26 mouse cellular contexts compared by ENCODE assay signal in genomic region chr8:84718476-84718875, GRCm38 (mm10). TPM values are rescaled to one million over a fixed set of nuclear protein-coding genes. Genes with fewer than 3 reads are reported as not detected.
DNase-seq lines count a peak whose midpoint lies in the region; ATAC-seq and TF ChIP-seq lines count a peak whose summit lies in the region.
"Had no signal": no experiment of that assay in that cellular context is flagged by ENCODE, and none has a peak within 500 bp of the region (broad histone marks: within the 10 kb centered on the region; RNA-seq: fewer than 3 reads in every experiment).

No protein-coding gene starts in this region.

- H3K27ac ChIP-seq in forebrain, embryonic 15.5 days (replicated peaks) = peak overlapping the region; percentile 32
- no peak overlapping the region for H3K27ac ChIP-seq in forebrain, embryonic 10.5 days
- 0 out of 2 replicates have a peak overlapping the region, but pooled peaks have one; percentile 34 for H3K27ac ChIP-seq in liver, embryonic 12.5 days
- H3K27ac ChIP-seq in liver, postnatal 0 days (ENCODE audit: low read depth) = no peak overlapping the region
- 0 out of 2 replicates have a peak overlapping the region, but pooled peaks have one; percentile 8 for H3K27ac ChIP-seq in stomach, postnatal 0 days (replicated peaks)
- no peak overlapping the region for H3K27ac ChIP-seq in midbrain, embryonic 14.5 days (replicated peaks; ENCODE audit: low read depth, low read length)
- H3K27ac ChIP-seq: embryonic facial prominence, embryonic 12.5 days; hindbrain, embryonic 13.5 days; macrophage; midbrain, embryonic 13.5 days; neural tube, embryonic 15.5 days had no signal

- no peaks in the 10 kb centered on the region for H3K27me3 ChIP-seq in forebrain, embryonic 15.5 days
- peaks cover 100% of the 10 kb centered on the region for H3K27me3 ChIP-seq in forebrain, embryonic 10.5 days (ENCODE audit: poor library complexity, severe bottlenecking)
- H3K27me3 ChIP-seq in liver, embryonic 12.5 days (replicated peaks) = peaks cover 57% of the 10 kb centered on the region
- no peaks in the 10 kb centered on the region for H3K27me3 ChIP-seq in liver, postnatal 0 days (ENCODE audit: insufficient read depth, low read length)
- H3K27me3 ChIP-seq in stomach, postnatal 0 days (ENCODE audit: control insufficient read depth, insufficient read depth, low read length) = no peaks in the 10 kb centered on the region
- H3K27me3 ChIP-seq in midbrain, embryonic 14.5 days (ENCODE audit: control insufficient read depth, insufficient read depth, low read length) = peaks cover 14% of the 10 kb centered on the region; the same call in 1 of the 2 replicates
- H3K27me3 ChIP-seq: Patski had no signal

- peaks cover 54% of the 10 kb centered on the region for H3K4me1 ChIP-seq in forebrain, embryonic 15.5 days
- peaks cover 57% of the 10 kb centered on the region for H3K4me1 ChIP-seq in forebrain, embryonic 10.5 days
- peaks cover 48% of the 10 kb centered on the region for H3K4me1 ChIP-seq in liver, embryonic 12.5 days
- H3K4me1 ChIP-seq in liver, postnatal 0 days (ENCODE audit: insufficient read depth) = peaks cover 33% of the 10 kb centered on the region
- H3K4me1 ChIP-seq in stomach, postnatal 0 days (replicated peaks; ENCODE audit: control insufficient read depth, insufficient read depth) = peaks cover 15% of the 10 kb centered on the region
- peaks cover 29% of the 10 kb centered on the region for H3K4me1 ChIP-seq in midbrain, embryonic 14.5 days (ENCODE audit: control insufficient read depth, insufficient read depth, low read length)

- H3K9ac ChIP-seq in forebrain, embryonic 15.5 days (replicated peaks) = no peak overlapping the region
- no peak overlapping the region for H3K9ac ChIP-seq in liver, embryonic 12.5 days
- H3K9ac ChIP-seq in liver, postnatal 0 days (replicated peaks) = no peak overlapping the region
- H3K9ac ChIP-seq in stomach, postnatal 0 days (ENCODE audit: low read length) = no peak overlapping the region
- H3K9ac ChIP-seq in midbrain, embryonic 14.5 days (replicated peaks; ENCODE audit: low read length) = no peak overlapping the region
- H3K9ac ChIP-seq: embryonic facial prominence, embryonic 12.5 days; hindbrain, embryonic 13.5 days; liver, embryonic 13.5 days; midbrain, embryonic 13.5 days; neural tube, embryonic 15.5 days had no signal

- no peak for ATAC-seq in forebrain, embryonic 15.5 days (replicated peaks)
- no peak for ATAC-seq in liver, embryonic 12.5 days
- no peak for ATAC-seq in liver, postnatal 0 days
- no peak for ATAC-seq in stomach, postnatal 0 days (ENCODE audit: low FRiP score, low TSS enrichment)
- no peak for ATAC-seq in midbrain, embryonic 14.5 days (ENCODE audit: low FRiP score, low TSS enrichment)
- ATAC-seq: intestine, postnatal 0 days; midbrain, embryonic 13.5 days; Patski had no signal

- no peak overlapping the region for H3K4me2 ChIP-seq in forebrain, embryonic 15.5 days (replicated peaks)
- H3K4me2 ChIP-seq in liver, embryonic 12.5 days = no peak overlapping the region
- H3K4me2 ChIP-seq in liver, postnatal 0 days (ENCODE audit: low read depth, low read length) = no peak overlapping the region
- no peak overlapping the region for H3K4me2 ChIP-seq in stomach, postnatal 0 days (replicated peaks; ENCODE audit: low read depth)
- H3K4me2 ChIP-seq in midbrain, embryonic 14.5 days (ENCODE audit: low read length) = no peak overlapping the region
- H3K4me2 ChIP-seq: embryonic facial prominence, embryonic 12.5 days; hindbrain, embryonic 13.5 days; liver, embryonic 13.5 days; midbrain, embryonic 13.5 days; neural tube, embryonic 15.5 days had no signal

- no peak for DNase-seq in forebrain, embryonic 10.5 days (ENCODE audit: extremely low spot score, low spot score)
- DNase-seq in heart, adult 11 months = peak; percentile 95
- DNase-seq in heart, adult 18-20 months = no peak
- no peak for DNase-seq in liver, postnatal 0 days
- DNase-seq in stomach, postnatal 0 days (ENCODE audit: low spot score) = no peak
- DNase-seq in midbrain, embryonic 14.5 days = no peak
- DNase-seq: adrenal gland, postnatal 10 days; cerebellum, adult 9-10 months; embryo, embryonic 11 days; kidney, postnatal 14 days; left cerebral cortex, postnatal 4 days; liver, embryonic 13.5 days; lung, adult 2 months; right cerebral cortex, postnatal 25 days; thymus, adult 2 months; thymus, postnatal 36 days had no signal

- 84% methylated on average over 5 of the region's 5 CpGs for WGBS in forebrain, embryonic 15.5 days
- WGBS in forebrain, embryonic 10.5 days = 82% methylated on average over 5 of the region's 5 CpGs
- 72% methylated on average over 5 of the region's 5 CpGs for WGBS in liver, embryonic 12.5 days (ENCODE audit: insufficient replicate concordance)
- 71% methylated on average over 5 of the region's 5 CpGs for WGBS in liver, postnatal 0 days (ENCODE audit: insufficient replicate concordance)
- WGBS in stomach, postnatal 0 days = 81% methylated on average over 5 of the region's 5 CpGs
- WGBS in midbrain, embryonic 14.5 days = 75% methylated on average over 5 of the region's 5 CpGs

- no peak for TF ChIP-seq CTCF in liver, postnatal 0 days (IDR thresholded peaks at IDR 0.05; ENCODE audit: low read depth)
- TF ChIP-seq CTCF in stomach, postnatal 0 days (IDR thresholded peaks at IDR 0.05; ENCODE audit: low read depth) = no peak

- TF ChIP-seq EP300 in liver, postnatal 0 days (IDR thresholded peaks at IDR 0.05; ENCODE audit: low read depth) = no peak
- no peak for TF ChIP-seq EP300 in stomach, postnatal 0 days (optimal IDR thresholded peaks at IDR 0.05)

- peaks cover 26% of the 10 kb centered on the region for H3K36me3 ChIP-seq in forebrain, embryonic 15.5 days
- H3K36me3 ChIP-seq in forebrain, embryonic 10.5 days (replicated peaks) = no peaks in the 10 kb centered on the region; the same call in 1 of the 2 replicates
- H3K36me3 ChIP-seq in liver, embryonic 12.5 days = 0 out of 2 replicates have a peak, but pooled peaks cover 7% of the 10 kb centered on the region
- H3K36me3 ChIP-seq in liver, postnatal 0 days (replicated peaks; ENCODE audit: insufficient read depth, low read length) = no peaks in the 10 kb centered on the region; the same call in 1 of the 2 replicates
- H3K36me3 ChIP-seq in stomach, postnatal 0 days (ENCODE audit: control insufficient read depth, insufficient read depth, low read length) = peaks cover 34% of the 10 kb centered on the region
- no peaks in the 10 kb centered on the region for H3K36me3 ChIP-seq in midbrain, embryonic 14.5 days (ENCODE audit: control insufficient read depth, insufficient read depth, low read length)
- H3K36me3 ChIP-seq: neural tube, embryonic 15.5 days had no signal

- H3K4me3 ChIP-seq in forebrain, embryonic 15.5 days = no peak overlapping the region
- H3K4me3 ChIP-seq in forebrain, embryonic 10.5 days = no peak overlapping the region
- no peak overlapping the region for H3K4me3 ChIP-seq in liver, embryonic 12.5 days
- no peak overlapping the region for H3K4me3 ChIP-seq in liver, postnatal 0 days (ENCODE audit: low read depth, low read length)
- H3K4me3 ChIP-seq in stomach, postnatal 0 days (ENCODE audit: low read depth, low read length) = no peak overlapping the region
- H3K4me3 ChIP-seq in midbrain, embryonic 14.5 days (replicated peaks; ENCODE audit: low read depth, low read length) = no peak overlapping the region
- H3K4me3 ChIP-seq: embryonic facial prominence, embryonic 12.5 days; hindbrain, embryonic 13.5 days; liver, embryonic 13.5 days; midbrain, embryonic 13.5 days; neural tube, embryonic 15.5 days had no signal

- no peaks in the 10 kb centered on the region for H3K9me3 ChIP-seq in forebrain, embryonic 15.5 days
- H3K9me3 ChIP-seq in forebrain, embryonic 10.5 days = no peaks in the 10 kb centered on the region
- no peaks in the 10 kb centered on the region for H3K9me3 ChIP-seq in liver, embryonic 12.5 days (replicated peaks)
- no peaks in the 10 kb centered on the region for H3K9me3 ChIP-seq in liver, postnatal 0 days (ENCODE audit: low read length)
- no peaks in the 10 kb centered on the region for H3K9me3 ChIP-seq in stomach, postnatal 0 days (ENCODE audit: control insufficient read depth, low read length)
- H3K9me3 ChIP-seq in midbrain, embryonic 14.5 days (ENCODE audit: control insufficient read depth, low read length) = no peaks in the 10 kb centered on the region
- H3K9me3 ChIP-seq: embryonic facial prominence, embryonic 12.5 days; hindbrain, embryonic 13.5 days; liver, embryonic 13.5 days; midbrain, embryonic 13.5 days; neural tube, embryonic 15.5 days had no signal

RNA-seq across cellular contexts. Expression of gene G430095P16Rik, which starts 4.3 kb away (rescaled TPM):
- polyA plus RNA-seq in forebrain, embryonic 15.5 days (2015; fragmentation: Nextera tagmentation; extraction: Ambion mirVana) = 2.7 TPM in 2 replicates
- polyA plus RNA-seq in forebrain, embryonic 10.5 days (2016; fragmentation: Nextera tagmentation; extraction: Ambion mirVana) = 1.3 and 2.1 TPM in 2 replicates
- total RNA-seq in heart, adult 18-20 months (2021) = under 1 TPM; 0.40 to 0.69 TPM
- polyA plus RNA-seq in liver, embryonic 12.5 days (2016; fragmentation: Nextera tagmentation; extraction: Ambion mirVana) = 11.0 and 12.0 TPM in 2 replicates
- 4.8 and 6.3 TPM in 2 replicates for polyA plus RNA-seq in liver, postnatal 0 days (2015; fragmentation: Nextera tagmentation; extraction: Ambion mirVana)
- 1.7 and 2.0 TPM in 2 replicates for polyA plus RNA-seq in stomach, postnatal 0 days (2015; fragmentation: Nextera tagmentation; extraction: Ambion mirVana)
- 0.67 and 0.91 TPM in 2 replicates for polyA plus RNA-seq in midbrain, embryonic 14.5 days (2014; fragmentation: Nextera tagmentation; extraction: Ambion mirVana)
- total RNA-seq: layer of hippocampus, postnatal 14 days; left cerebral cortex, postnatal 4 days had no signal
- polyA plus RNA-seq: macrophage had no signal

RNA-seq across cellular contexts. Expression of gene Lyl1, which starts 17.2 kb away (rescaled TPM):
- polyA plus RNA-seq in forebrain, embryonic 15.5 days (2015; fragmentation: Nextera tagmentation; extraction: Ambion mirVana) = 2.1 and 2.5 TPM in 2 replicates
- polyA plus RNA-seq in forebrain, embryonic 10.5 days (2016; fragmentation: Nextera tagmentation; extraction: Ambion mirVana) = 4.9 and 5.8 TPM in 2 replicates
- total RNA-seq in heart, adult 18-20 months (2021) = 1 to 10 TPM; 3.1 to 4.4 TPM
- polyA plus RNA-seq in liver, embryonic 12.5 days (2016; fragmentation: Nextera tagmentation; extraction: Ambion mirVana) = 82.3 and 83.1 TPM in 2 replicates
- polyA plus RNA-seq in liver, postnatal 0 days (2015; fragmentation: Nextera tagmentation; extraction: Ambion mirVana) = 24.6 and 25.7 TPM in 2 replicates
- 4.0 and 4.3 TPM in 2 replicates for polyA plus RNA-seq in stomach, postnatal 0 days (2015; fragmentation: Nextera tagmentation; extraction: Ambion mirVana)
- 1.5 and 3.8 TPM in 2 replicates for polyA plus RNA-seq in midbrain, embryonic 14.5 days (2014; fragmentation: Nextera tagmentation; extraction: Ambion mirVana)

RNA-seq across cellular contexts. Expression of gene Nacc1, which starts 30.8 kb away (rescaled TPM):
- polyA plus RNA-seq in forebrain, embryonic 15.5 days (2015; fragmentation: Nextera tagmentation; extraction: Ambion mirVana) = 15.5 and 16.4 TPM in 2 replicates
- 31.3 and 31.5 TPM in 2 replicates for polyA plus RNA-seq in forebrain, embryonic 10.5 days (2016; fragmentation: Nextera tagmentation; extraction: Ambion mirVana)
- total RNA-seq in heart, adult 18-20 months (2021) = 10 to 100 TPM; 31.4 to 32.7 TPM
- polyA plus RNA-seq in liver, embryonic 12.5 days (2016; fragmentation: Nextera tagmentation; extraction: Ambion mirVana) = 12.5 and 12.9 TPM in 2 replicates
- 3.3 and 3.6 TPM in 2 replicates for polyA plus RNA-seq in liver, postnatal 0 days (2015; fragmentation: Nextera tagmentation; extraction: Ambion mirVana)
- polyA plus RNA-seq in stomach, postnatal 0 days (2015; fragmentation: Nextera tagmentation; extraction: Ambion mirVana) = 6.8 and 8.3 TPM in 2 replicates
- 19.1 and 20.2 TPM in 2 replicates for polyA plus RNA-seq in midbrain, embryonic 14.5 days (2014; fragmentation: Nextera tagmentation; extraction: Ambion mirVana)

RNA-seq across cellular contexts. Expression of gene Trmt1, which starts 32.4 kb away (rescaled TPM):
- polyA plus RNA-seq in forebrain, embryonic 15.5 days (2015; fragmentation: Nextera tagmentation; extraction: Ambion mirVana) = 62.4 and 64.0 TPM in 2 replicates
- 68.8 and 69.3 TPM in 2 replicates for polyA plus RNA-seq in forebrain, embryonic 10.5 days (2016; fragmentation: Nextera tagmentation; extraction: Ambion mirVana)
- total RNA-seq in heart, adult 18-20 months (2021) = 10 to 100 TPM; 34.2 to 45.1 TPM
- polyA plus RNA-seq in liver, embryonic 12.5 days (2016; fragmentation: Nextera tagmentation; extraction: Ambion mirVana) = 57.3 and 62.0 TPM in 2 replicates
- 21.3 TPM in 2 replicates for polyA plus RNA-seq in liver, postnatal 0 days (2015; fragmentation: Nextera tagmentation; extraction: Ambion mirVana)
- polyA plus RNA-seq in stomach, postnatal 0 days (2015; fragmentation: Nextera tagmentation; extraction: Ambion mirVana) = 45.1 and 49.9 TPM in 2 replicates
- 56.9 and 59.6 TPM in 2 replicates for polyA plus RNA-seq in midbrain, embryonic 14.5 days (2014; fragmentation: Nextera tagmentation; extraction: Ambion mirVana)

RNA-seq across cellular contexts. Expression of gene Ier2, which starts 55.8 kb away (rescaled TPM):
- polyA plus RNA-seq in forebrain, embryonic 15.5 days (2015; fragmentation: Nextera tagmentation; extraction: Ambion mirVana) = 26.0 and 33.4 TPM in 2 replicates
- polyA plus RNA-seq in forebrain, embryonic 10.5 days (2016; fragmentation: Nextera tagmentation; extraction: Ambion mirVana) = 91.4 and 96.9 TPM in 2 replicates
- total RNA-seq in heart, adult 18-20 months (2021) = 10 to 100 TPM; 11.2 to 13.4 TPM
- polyA plus RNA-seq in liver, embryonic 12.5 days (2016; fragmentation: Nextera tagmentation; extraction: Ambion mirVana) = 36.4 and 37.4 TPM in 2 replicates
- polyA plus RNA-seq in liver, postnatal 0 days (2015; fragmentation: Nextera tagmentation; extraction: Ambion mirVana) = 32.3 and 32.9 TPM in 2 replicates
- 82.8 and 86.6 TPM in 2 replicates for polyA plus RNA-seq in stomach, postnatal 0 days (2015; fragmentation: Nextera tagmentation; extraction: Ambion mirVana)
- 15.5 and 16.0 TPM in 2 replicates for polyA plus RNA-seq in midbrain, embryonic 14.5 days (2014; fragmentation: Nextera tagmentation; extraction: Ambion mirVana)

Comparison
In these comparisons a context has a peak if more than half of its experiments do, and no peak if none do; other contexts are left out.
1. H3K27ac ChIP-seq: peak in forebrain, embryonic 15.5 days (single experiment), liver, embryonic 12.5 days (single experiment) and stomach, postnatal 0 days (single experiment); none in forebrain, embryonic 10.5 days (single experiment), liver, postnatal 0 days (single experiment) and midbrain, embryonic 14.5 days (single experiment).